Mouse (Mus musculus): ENCODE data around the gene Necap2. TPM values are rescaled to one million over a fixed set of nuclear protein-coding genes. Genes with fewer than 3 reads are reported as not detected.
A peak's percentile ranks its signal among the peaks of the same experiment; 100 is the strongest.

Gene Necap2
- polyA plus RNA-seq, 1 experiment from 2014 or later = 57.3 TPM

- Histone ChIP-seq H3K9ac (no peak overlapping the region; the same call in 1 of the 2 replicates), H3K36me3 (peaks cover 90% of the 10 kb centered on the region), H3K4me2 (no peak overlapping the region), H3K27me3 (no peaks in the 10 kb centered on the region), H3K9me3 (no peaks in the 10 kb centered on the region), H3K27ac (0 out of 2 replicates have a peak overlapping the region, but pooled peaks have one; percentile 35), H3K4me1 (replicated peaks) (peaks cover 21% of the 10 kb centered on the region), H3K4me3 (no peak overlapping the region)
- 62% methylated on average over 4 of the region's 4 CpGs for WGBS
- ATAC-seq (ENCODE audit: low FRiP score) = no peak
Measured at GRCm38 (mm10) chr4:141069731-141070130, 8.4 kb downstream of the Necap2 start.

GRCm38 (mm10) chr4:141068655-141069054 is 9.5 kb downstream of the Necap2 start:
- peaks cover 80% of the 10 kb centered on the region for H3K36me3 ChIP-seq
- H3K4me1 ChIP-seq (replicated peaks) = peaks cover 15% of the 10 kb centered on the region
- no peak overlapping the region for H3K27ac ChIP-seq
- H3K9me3 ChIP-seq = no peaks in the 10 kb centered on the region
- H3K4me2 ChIP-seq = no peak overlapping the region
- no peak overlapping the region for H3K9ac ChIP-seq
- no peak for ATAC-seq (ENCODE audit: low FRiP score)
- no peak overlapping the region for H3K4me3 ChIP-seq
- no peaks in the 10 kb centered on the region for H3K27me3 ChIP-seq
- WGBS = 91% methylated on average over 8 of the region's 8 CpGs

- Histone ChIP-seq H3K4me3 (no peak overlapping the region), H3K27me3 (no peaks in the 10 kb centered on the region), H3K4me2 (no peak overlapping the region), H3K36me3 (peaks cover 71% of the 10 kb centered on the region), H3K27ac (peak overlapping the region; percentile 67; the same call in 1 of the 2 replicates), H3K9me3 (no peaks in the 10 kb centered on the region), H3K4me1 (replicated peaks) (peaks cover 12% of the 10 kb centered on the region), H3K9ac (peak overlapping the region; percentile 35; the same call in 1 of the 2 replicates)
- ATAC-seq (ENCODE audit: low FRiP score) = no peak
- 86% methylated on average over 9 of the region's 9 CpGs for WGBS
Measured at GRCm38 (mm10) chr4:141067516-141068046, 10.6 kb downstream of the Necap2 start.

- peak overlapping the region; percentile 67 for H3K27ac ChIP-seq
- H3K4me1 ChIP-seq (replicated peaks) = peaks cover 12% of the 10 kb centered on the region
- H3K9me3 ChIP-seq = no peaks in the 10 kb centered on the region
- H3K27me3 ChIP-seq = no peaks in the 10 kb centered on the region
- no peak overlapping the region for H3K4me3 ChIP-seq
- ATAC-seq (ENCODE audit: low FRiP score) = no peak
- WGBS = 77% methylated on average over 12 of the region's 12 CpGs
- peaks cover 64% of the 10 kb centered on the region for H3K36me3 ChIP-seq
- H3K4me2 ChIP-seq = no peak overlapping the region
- peak overlapping the region; percentile 35 for H3K9ac ChIP-seq
Measured at GRCm38 (mm10) chr4:141066709-141067515, 11.2 kb downstream of the Necap2 start.

GRCm38 (mm10) chr4:141065123-141065522 is 13.0 kb downstream of the Necap2 start:
- 4% methylated on average over 8 of the region's 8 CpGs for WGBS
- ATAC-seq (ENCODE audit: low FRiP score) = no peak

GRCm38 (mm10) chr4:141064104-141064659 is 14.0 kb downstream of the Necap2 start:
- no peaks in the 10 kb centered on the region for H3K27me3 ChIP-seq
- no peak overlapping the region for H3K4me2 ChIP-seq
- H3K9me3 ChIP-seq = no peaks in the 10 kb centered on the region
- 82% methylated on average over 4 of the region's 4 CpGs for WGBS
- no peak overlapping the region for H3K4me3 ChIP-seq
- H3K36me3 ChIP-seq = peaks cover 38% of the 10 kb centered on the region
- H3K9ac ChIP-seq = no peak overlapping the region
- H3K4me1 ChIP-seq (replicated peaks) = peaks cover 27% of the 10 kb centered on the region
- no peak overlapping the region for H3K27ac ChIP-seq
- no peak for ATAC-seq (ENCODE audit: low FRiP score)

More at GRCm38 (mm10) chr4:141065123-141065522, 13.0 kb downstream of the Necap2 start:
- Histone ChIP-seq H3K4me1 (replicated peaks) (peaks cover 19% of the 10 kb centered on the region), H3K27me3 (no peaks in the 10 kb centered on the region), H3K4me3 (no peak overlapping the region), H3K4me2 (no peak overlapping the region), H3K27ac (peak overlapping the region; percentile 44; the same call in 1 of the 2 replicates), H3K9me3 (no peaks in the 10 kb centered on the region), H3K36me3 (peaks cover 46% of the 10 kb centered on the region), H3K9ac (no peak overlapping the region)

- H3K27ac ChIP-seq = peak within 1 kb of the TSS; percentile 96
Measured at GRCm38 (mm10) chr4:141060426-141061301, 17.5 kb downstream of the Necap2 start, which contains the start of gene Crocc. Gene Crocc, minus strand, starts transcription at chr4:141060550.

GRCm38 (mm10) chr4:141059616-141060425 is 18.3 kb downstream of the Necap2 start:
- Histone ChIP-seq H3K27me3 (no peaks in the 10 kb centered on the region), H3K4me2 (peak overlapping the region; percentile 74), H3K9ac (peak overlapping the region; percentile 85), H3K4me1 (replicated peaks) (peaks cover 23% of the 10 kb centered on the region), H3K27ac (peak overlapping the region; percentile 96), H3K4me3 (peak overlapping the region; percentile 60), H3K36me3 (peaks cover 16% of the 10 kb centered on the region), H3K9me3 (no peaks in the 10 kb centered on the region)
- 0 out of 2 replicates have a peak, but pooled peaks have one; percentile 1 for ATAC-seq (ENCODE audit: low FRiP score)
- WGBS = under 1% methylated on average over 32 of the region's 32 CpGs

More at GRCm38 (mm10) chr4:141060426-141061301, 17.5 kb downstream of the Necap2 start, which contains the start of gene Crocc:
- Histone ChIP-seq H3K36me3 (peaks cover 18% of the 10 kb centered on the region), H3K4me3 (peak within 1 kb of the TSS; percentile 60), H3K4me1 (replicated peaks) (peaks cover 23% of the 10 kb centered on the region), H3K9me3 (no peaks in the 10 kb centered on the region), H3K9ac (peak within 1 kb of the TSS; percentile 85), H3K27me3 (no peaks in the 10 kb centered on the region), H3K4me2 (peak within 1 kb of the TSS; percentile 74)
- peak; percentile 94 for ATAC-seq (ENCODE audit: low FRiP score)
- WGBS = under 1% methylated on average over 77 of the region's 77 CpGs

GRCm38 (mm10) chr4:141058835-141059234 is 19.3 kb downstream of the Necap2 start:
- 80% methylated on average over 9 of the region's 9 CpGs for WGBS
- H3K4me3 ChIP-seq = no peak overlapping the region
- H3K4me2 ChIP-seq = no peak overlapping the region
- H3K27ac ChIP-seq = no peak overlapping the region
- H3K9me3 ChIP-seq = no peaks in the 10 kb centered on the region
- peaks cover 16% of the 10 kb centered on the region for H3K36me3 ChIP-seq
- H3K4me1 ChIP-seq (replicated peaks) = peaks cover 30% of the 10 kb centered on the region
- ATAC-seq (ENCODE audit: low FRiP score) = no peak
- no peaks in the 10 kb centered on the region for H3K27me3 ChIP-seq
- H3K9ac ChIP-seq = peak overlapping the region; percentile 85

- H3K27me3 ChIP-seq = no peaks in the 10 kb centered on the region
- no peak overlapping the region for H3K4me2 ChIP-seq
- no peak overlapping the region for H3K4me3 ChIP-seq
- peaks cover 48% of the 10 kb centered on the region for H3K4me1 ChIP-seq (replicated peaks)
- no peak for ATAC-seq (ENCODE audit: low FRiP score)
- no peak overlapping the region for H3K9ac ChIP-seq
- peaks cover 16% of the 10 kb centered on the region for H3K36me3 ChIP-seq
- H3K27ac ChIP-seq = no peak overlapping the region
- 96% methylated on average over 10 of the region's 10 CpGs for WGBS
- H3K9me3 ChIP-seq = no peaks in the 10 kb centered on the region
Measured at GRCm38 (mm10) chr4:141056970-141057369, 21.2 kb downstream of the Necap2 start.

GRCm38 (mm10) chr4:141053568-141054161 is 24.5 kb downstream of the Necap2 start:
- Histone ChIP-seq H3K4me2 (peak overlapping the region; percentile 34), H3K9me3 (no peaks in the 10 kb centered on the region), H3K9ac (peak overlapping the region; percentile 66), H3K4me1 (replicated peaks) (peaks cover 54% of the 10 kb centered on the region), H3K27ac (peak overlapping the region; percentile 71), H3K4me3 (peak overlapping the region; percentile 2; the same call in 1 of the 2 replicates), H3K27me3 (no peaks in the 10 kb centered on the region), H3K36me3 (peaks cover 18% of the 10 kb centered on the region)
- WGBS = 23% methylated on average over 17 of the region's 17 CpGs
- peak; percentile 58 for ATAC-seq (ENCODE audit: low FRiP score)
